Mouse (Mus musculus): ENCODE measurements around the gene Gucd1.

GRCm38 (mm10) chr10:75314190-75314980 is 203.4 kb downstream of the Gucd1 start:
- TF ChIP-seq CTCF (IDR thresholded peaks at IDR 0.05; ENCODE audit: control insufficient read depth, insufficient read depth, low read length): no peak
- TF ChIP-seq POLR2A (IDR thresholded peaks at IDR 0.05; ENCODE audit: borderline replicate concordance, control insufficient read depth, low read depth, low read length): no peak
